Mouse (Mus musculus): ENCODE results near the gene Myoz1.

DNA sequence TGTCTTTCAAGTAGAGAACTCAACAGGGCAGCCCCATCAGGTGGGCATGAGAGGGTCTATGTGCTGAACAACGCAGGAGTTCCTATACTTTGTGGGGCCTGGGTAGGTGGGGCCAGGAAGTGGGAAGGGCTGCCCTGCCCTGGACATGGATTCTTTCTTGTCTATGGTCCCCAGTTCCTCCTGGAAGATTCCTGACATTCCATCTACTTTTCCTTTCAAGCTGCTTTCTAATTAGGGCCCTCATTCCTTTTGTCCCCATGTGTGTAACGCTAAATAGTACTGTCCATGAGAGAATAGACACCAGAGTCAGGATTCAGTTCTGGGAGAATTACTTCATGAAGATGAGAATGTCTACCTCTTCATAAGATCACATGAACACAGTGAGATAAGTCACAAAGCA, 7.3 kb upstream of the Myoz1 start:
- TF ChIP-seq TAL1 (IDR thresholded peaks at IDR 0.05; ENCODE audit: low read length) (no peak), CTCF (IDR thresholded peaks at IDR 0.05 in 2 of 3, conservative IDR thresholded peaks at IDR 0.05 in 1 of 3; ENCODE audit: control insufficient read depth in 1 of 3, insufficient read depth in 1 of 3, low read depth in 2 of 3, low read length in 3 of 3, poor library complexity in 1 of 3, severe bottlenecking in 1 of 3) (no peak), CHD2 (IDR thresholded peaks at IDR 0.05; ENCODE audit: low read length) (no peak), TCF12 (IDR thresholded peaks at IDR 0.05; ENCODE audit: low read depth, low read length) (no peak), MAX (IDR thresholded peaks at IDR 0.05; ENCODE audit: low read length) (no peak)
